Mouse (Mus musculus) liver, adult 2 months (tissue): Measurements from ENCODE around the gene Cyp2c39.

Experiments used
- CTCF ChIP-seq: fragments of 200-500 bp; IDR thresholded peaks from 2 replicates; pipeline ENCODE4 v1.5.1; 2011; ENCODE audit warnings: low read depth, low read length, control low read depth
- POLR2A ChIP-seq: fragments of 200-500 bp; IDR thresholded peaks from 2 replicates; pipeline ENCODE4 v1.6.1; 2011; ENCODE audit warnings: low read length, control low read depth; ENCODE audit not compliant: insufficient read depth; ENCODE audit errors: extremely low read depth

DNA sequence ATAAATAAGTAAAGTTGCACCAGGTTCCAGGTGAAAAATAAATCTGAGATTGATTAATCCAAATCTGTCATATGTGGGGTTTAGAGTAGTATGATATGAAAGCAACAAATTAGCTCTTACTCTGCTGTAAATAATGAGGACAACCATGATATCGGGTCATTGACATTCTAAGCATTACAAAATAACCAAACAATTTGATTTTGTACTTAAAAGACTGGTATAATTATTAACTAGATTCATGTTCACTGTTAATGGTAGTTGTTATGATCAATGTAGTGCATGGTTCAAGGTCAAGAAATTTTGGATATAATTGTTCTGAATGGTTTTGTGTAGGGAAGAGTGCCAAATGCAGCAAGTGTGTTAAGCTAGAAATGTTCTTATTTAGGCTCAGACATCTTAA is 1.1 kb upstream of the Cyp2c39 start:
- TF ChIP-seq POLR2A = no peak
- no peak for TF ChIP-seq CTCF
